Comparison of ENCODE assay signal across 19 mouse cellular contexts in the genomic region with DNA sequence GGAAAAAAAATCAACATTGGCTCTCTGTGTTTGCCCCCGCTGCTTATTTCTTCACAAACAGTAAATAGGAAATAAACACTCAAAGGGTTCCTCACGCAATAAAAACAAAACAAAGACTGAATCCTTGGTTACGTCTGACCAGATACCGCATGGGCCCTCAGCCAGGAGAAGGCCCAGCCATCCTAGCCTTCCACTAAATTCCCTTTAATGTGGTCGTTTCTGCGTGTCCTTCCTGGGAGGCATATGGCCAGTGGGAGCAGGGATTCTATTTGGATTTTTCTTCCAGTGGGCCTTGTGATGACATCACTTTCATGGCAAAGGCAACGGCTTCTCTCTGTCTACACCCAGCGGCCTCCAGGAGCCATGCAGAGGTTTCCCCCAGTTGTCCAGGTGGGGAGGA. TPM values are rescaled to one million over a fixed set of nuclear protein-coding genes. Genes with fewer than 3 reads are reported as not detected.
A peak's percentile ranks its signal among the peaks of the same experiment; 100 is the strongest.
DNase-seq lines count a peak whose midpoint lies in the region; ATAC-seq and TF ChIP-seq lines count a peak whose summit lies in the region.
"Had no signal": no experiment of that assay in that cellular context is flagged by ENCODE, and none has a peak within 500 bp of the region (broad histone marks: within the 10 kb centered on the region; RNA-seq: fewer than 3 reads in every experiment).

No protein-coding gene starts in this region.

- H3K27ac ChIP-seq in forebrain, embryonic 16.5 days (ENCODE audit: low read length) = peak overlapping the region; percentile 37
- H3K27ac ChIP-seq in forebrain, embryonic 12.5 days = no peak overlapping the region
- peak overlapping the region; percentile 64 for H3K27ac ChIP-seq in lung, embryonic 15.5 days
- H3K27ac ChIP-seq: heart, adult 2 months; heart, embryonic 13.5 days; kidney, embryonic 15.5 days; limb, embryonic 13.5 days; liver, embryonic 13.5 days; midbrain, embryonic 10.5 days had no signal

- H3K4me3 ChIP-seq in forebrain, embryonic 16.5 days (replicated peaks; ENCODE audit: low read length) = no peak overlapping the region
- H3K4me3 ChIP-seq in forebrain, embryonic 12.5 days (replicated peaks) = no peak overlapping the region
- H3K4me3 ChIP-seq in lung, embryonic 15.5 days = no peak overlapping the region
- H3K4me3 ChIP-seq in lung, adult 2 months (replicated peaks; ENCODE audit: extremely low read depth, low read depth, low read length) = no peak overlapping the region
- H3K4me3 ChIP-seq: heart, adult 2 months; heart, embryonic 13.5 days; kidney, embryonic 15.5 days; limb, embryonic 13.5 days; liver, embryonic 13.5 days; midbrain, embryonic 10.5 days had no signal

- peaks cover 14% of the 10 kb centered on the region for H3K4me1 ChIP-seq in forebrain, embryonic 16.5 days (replicated peaks; ENCODE audit: control insufficient read depth, insufficient read depth, low read length)
- H3K4me1 ChIP-seq in forebrain, embryonic 12.5 days = no peaks in the 10 kb centered on the region
- H3K4me1 ChIP-seq in lung, embryonic 15.5 days = peaks cover 6% of the 10 kb centered on the region; the same call in 1 of the 2 replicates
- no peaks in the 10 kb centered on the region for H3K4me1 ChIP-seq in lung, adult 2 months (ENCODE audit: control insufficient read depth, insufficient read depth, low read length)
- H3K4me1 ChIP-seq: kidney, embryonic 15.5 days; liver, embryonic 13.5 days; midbrain, embryonic 10.5 days had no signal

- peak; percentile 11 for DNase-seq in cerebellum, adult 9-11 months
- DNase-seq in cerebellum, adult 11 months = no peak
- DNase-seq in lung, adult 2 months = no peak
- DNase-seq in brain, embryonic 14.5 days (ENCODE audit: low read depth) = peak; percentile 17
- DNase-seq: embryo, embryonic 11 days; gastrocnemius, postnatal 25 days; kidney, adult 11 months; liver, embryonic 13.5 days; thymus, adult 18-20 months; thymus, postnatal 36 days had no signal

- H3K9ac ChIP-seq in forebrain, embryonic 16.5 days (replicated peaks; ENCODE audit: low read depth, low read length) = no peak overlapping the region
- no peak overlapping the region for H3K9ac ChIP-seq in forebrain, embryonic 12.5 days
- no peak overlapping the region for H3K9ac ChIP-seq in lung, embryonic 15.5 days
- H3K9ac ChIP-seq: heart, embryonic 13.5 days; kidney, embryonic 15.5 days; limb, embryonic 13.5 days; liver, embryonic 13.5 days had no signal

- peak; percentile 33; the same call in 1 of the 2 replicates for ATAC-seq in forebrain, embryonic 16.5 days
- ATAC-seq in forebrain, embryonic 12.5 days (ENCODE audit: low FRiP score) = no peak
- peak; percentile 43; the same call in 1 of the 2 replicates for ATAC-seq in lung, embryonic 15.5 days (ENCODE audit: borderline replicate concordance, extremely low read depth, low FRiP score, low TSS enrichment)

- 60% methylated on average over 8 of the region's 8 CpGs for WGBS in forebrain, embryonic 16.5 days
- WGBS in forebrain, embryonic 12.5 days = 86% methylated on average over 8 of the region's 8 CpGs
- 63% methylated on average over 8 of the region's 8 CpGs for WGBS in lung, embryonic 15.5 days
- 57% methylated on average over 8 of the region's 8 CpGs for WGBS in lung, adult 2 months

- no peaks in the 10 kb centered on the region for H3K27me3 ChIP-seq in forebrain, embryonic 16.5 days (replicated peaks; ENCODE audit: control insufficient read depth, insufficient read depth, low read length)
- H3K27me3 ChIP-seq in forebrain, embryonic 12.5 days = no peaks in the 10 kb centered on the region
- no peaks in the 10 kb centered on the region for H3K27me3 ChIP-seq in lung, embryonic 15.5 days
- H3K27me3 ChIP-seq: heart, embryonic 13.5 days; kidney, embryonic 15.5 days; limb, embryonic 13.5 days; liver, embryonic 13.5 days had no signal

- no peak for TF ChIP-seq POLR2A in lung, adult 2 months (IDR thresholded peaks at IDR 0.05; ENCODE audit: borderline replicate concordance, extremely low read depth, low read depth, low read length)
- no peak for TF ChIP-seq POLR2A in brain, embryonic 14.5 days (IDR thresholded peaks at IDR 0.05; ENCODE audit: borderline replicate concordance, extremely low read depth, insufficient read depth, insufficient read length, poor library complexity, severe bottlenecking)

- no peak for TF ChIP-seq CTCF in lung, adult 2 months (IDR thresholded peaks at IDR 0.05; ENCODE audit: insufficient read depth, low read length)
- TF ChIP-seq CTCF in brain, embryonic 14.5 days (IDR thresholded peaks at IDR 0.05; ENCODE audit: borderline replicate concordance, extremely low read depth, insufficient read depth, insufficient read length) = no peak

- no peaks in the 10 kb centered on the region for H3K36me3 ChIP-seq in forebrain, embryonic 16.5 days (ENCODE audit: control insufficient read depth, insufficient read depth)
- H3K36me3 ChIP-seq in forebrain, embryonic 12.5 days (replicated peaks) = no peaks in the 10 kb centered on the region
- no peaks in the 10 kb centered on the region for H3K36me3 ChIP-seq in lung, embryonic 15.5 days
- H3K36me3 ChIP-seq: heart, embryonic 13.5 days; kidney, embryonic 15.5 days; limb, embryonic 13.5 days; liver, embryonic 13.5 days; midbrain, embryonic 10.5 days had no signal

- 0 out of 2 replicates have a peak, but pooled peaks cover 3% of the 10 kb centered on the region for H3K9me3 ChIP-seq in forebrain, embryonic 16.5 days (ENCODE audit: control insufficient read depth, low read length)
- H3K9me3 ChIP-seq in forebrain, embryonic 12.5 days = no peaks in the 10 kb centered on the region
- no peaks in the 10 kb centered on the region for H3K9me3 ChIP-seq in lung, embryonic 15.5 days
- H3K9me3 ChIP-seq: kidney, embryonic 15.5 days; liver, embryonic 13.5 days; midbrain, embryonic 10.5 days had no signal

- H3K4me2 ChIP-seq in forebrain, embryonic 16.5 days (ENCODE audit: low read length) = no peak overlapping the region
- no peak overlapping the region for H3K4me2 ChIP-seq in forebrain, embryonic 12.5 days
- H3K4me2 ChIP-seq in lung, embryonic 15.5 days = no peak overlapping the region
- H3K4me2 ChIP-seq: heart, embryonic 13.5 days; kidney, embryonic 15.5 days; limb, embryonic 13.5 days; liver, embryonic 13.5 days had no signal

RNA-seq across cellular contexts. Expression of gene Adamts14, which starts 18.0 kb away (rescaled TPM):
- 0.10 and 0.27 TPM in 2 replicates for polyA plus RNA-seq in forebrain, embryonic 16.5 days (2015; fragmentation: Nextera tagmentation; extraction: Ambion mirVana)
- 0.36 and 0.45 TPM in 2 replicates for polyA plus RNA-seq in forebrain, embryonic 12.5 days (2016; fragmentation: Nextera tagmentation; extraction: Ambion mirVana)
- polyA plus RNA-seq in lung, embryonic 15.5 days (2015; fragmentation: Nextera tagmentation; extraction: Ambion mirVana) = 1.6 and 1.9 TPM in 2 replicates
- 3.6 TPM in 2 replicates for polyA plus RNA-seq in lung, adult 2 months (2012; rRNA removed)
- polyA plus RNA-seq in brain, embryonic 14.5 days (2012; rRNA removed) = 0.44 and 1.3 TPM in 2 replicates

RNA-seq across cellular contexts. Expression of gene Prf1, which starts 42.4 kb away (rescaled TPM):
- polyA plus RNA-seq in forebrain, embryonic 16.5 days (2015; fragmentation: Nextera tagmentation; extraction: Ambion mirVana) = not detected in 2 replicates
- polyA plus RNA-seq in forebrain, embryonic 12.5 days (2016; fragmentation: Nextera tagmentation; extraction: Ambion mirVana) = not detected in 2 replicates
- 0.18 TPM in 1 of 2 replicates, not detected in the other for polyA plus RNA-seq in lung, embryonic 15.5 days (2015; fragmentation: Nextera tagmentation; extraction: Ambion mirVana)
- polyA plus RNA-seq in lung, adult 2 months (2012; rRNA removed) = 6.2 and 8.0 TPM in 2 replicates
- 0.04 TPM in 1 of 2 replicates, not detected in the other for polyA plus RNA-seq in brain, embryonic 14.5 days (2012; rRNA removed)
- polyA plus RNA-seq: heart, embryonic 13.5 days; kidney, embryonic 15.5 days; liver, embryonic 13.5 days; midbrain, embryonic 10.5 days; stomach, embryonic 16.5 days had no signal

Comparison
In these comparisons a context has a peak if more than half of its experiments do, and no peak if none do; other contexts are left out.
1. DNase-seq: peak in cerebellum, adult 9-11 months (single experiment) and brain, embryonic 14.5 days (single experiment); none in cerebellum, adult 11 months (single experiment) and lung, adult 2 months (single experiment).